Mouse (Mus musculus) kidney, adult 2 months (tissue): Measurements from ENCODE around the gene Tmcc1. TPM values are rescaled to one million over a fixed set of nuclear protein-coding genes. Genes with fewer than 3 reads are reported as not detected.

ENCODE experiments used
- DNase-seq: peaks from one replicate; pipeline ENCODE4 v3.0.0; 2021
- H3K27ac ChIP-seq: fragments of 200-500 bp; 2 replicates; pipeline ENCODE4 v1.5.1; 2012; ENCODE audit warnings: low read depth, low read length, control low read depth, inconsistent platforms; ENCODE audit not compliant: insufficient read depth
- H3K27me3 ChIP-seq: fragments of 200-500 bp; replicated peaks from 2 replicates; pipeline ENCODE4 v1.6.1; 2012; ENCODE audit warnings: mild to moderate bottlenecking, moderate library complexity, low read length, inconsistent platforms; ENCODE audit not compliant: control insufficient read depth, insufficient read depth
- H3K36me3 ChIP-seq: fragments of 200-500 bp; 2 replicates; pipeline ENCODE4 v1.6.1; 2012; ENCODE audit warnings: mild to moderate bottlenecking, moderate library complexity, low read length, inconsistent platforms; ENCODE audit not compliant: control insufficient read depth, insufficient read depth
- H3K4me1 ChIP-seq: fragments of 200-500 bp; 2 replicates; pipeline ENCODE4 v1.6.1; 2011; ENCODE audit warnings: low read length; ENCODE audit not compliant: control insufficient read depth, insufficient read depth
- H3K4me3 ChIP-seq: fragments of 200-500 bp; 2 replicates; pipeline ENCODE4 v1.5.1; 2011; ENCODE audit warnings: mild to moderate bottlenecking, low read depth, low read length, control low read depth; ENCODE audit not compliant: insufficient read depth
- CTCF ChIP-seq: fragments of 200-500 bp; conservative IDR thresholded peaks from 2 replicates; pipeline ENCODE4 v1.5.1; 2011; ENCODE audit warnings: low read depth, mild to moderate bottlenecking, control low read depth, low read length, moderate library complexity, mixed read lengths; ENCODE audit not compliant: insufficient read depth, insufficient read length
- POLR2A ChIP-seq: fragments of 200-500 bp; IDR thresholded peaks from one replicate; pipeline ENCODE4 v1.6.1; 2011; ENCODE audit warnings: low read depth, low read length, control low read depth
- WGBS: fragments of 180-500 bp; shearing (Covaris S2); methylation state at CpG from one replicate; pipeline ENCODE4 v1.1.7; 2018; 5-methylcytosine and 5-hydroxymethylcytosine counted together
- polyA plus RNA-seq: library from polyadenylated mRNA; depleted of rRNA; stranded (reverse); fragments of >200 nt; gene quantifications from 2 replicates; pipeline ENCODE4 v1.2.3, GENCODE M21; 2012

Gene Tmcc1
- polyA plus RNA-seq, 1 experiment = 10.1 TPM

DNA sequence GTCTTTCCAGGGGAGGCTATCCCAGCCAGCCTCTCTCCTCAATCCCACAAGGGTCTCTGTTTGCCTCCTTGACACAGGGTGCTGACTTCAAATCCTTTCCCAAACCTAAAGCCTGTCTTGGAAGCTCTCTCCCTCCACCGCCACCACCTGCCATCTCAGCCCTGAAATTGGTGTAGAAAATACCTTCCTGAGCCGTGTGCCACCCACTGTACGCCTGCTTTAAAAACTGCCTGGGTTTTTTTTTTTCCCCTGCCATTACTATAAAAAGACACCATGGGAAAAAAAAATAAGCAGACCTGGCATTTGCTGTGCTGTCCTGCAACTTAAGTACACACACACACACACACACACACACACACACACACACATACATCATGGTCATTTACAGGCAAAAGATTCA is 203.2 kb downstream of the Tmcc1 start:
- peak overlapping the region; percentile 64; the same call in 1 of the 2 replicates for H3K4me3 ChIP-seq
- no peak for DNase-seq
- no peaks in the 10 kb centered on the region for H3K36me3 ChIP-seq
- H3K27ac ChIP-seq = no peak overlapping the region
- H3K4me1 ChIP-seq = peaks cover 2% of the 10 kb centered on the region; the same call in 1 of the 2 replicates
- H3K27me3 ChIP-seq = no peaks in the 10 kb centered on the region
- no peak for TF ChIP-seq POLR2A
- no peak for TF ChIP-seq CTCF
- 65% methylated on average over 3 of the region's 3 CpGs for WGBS

DNA sequence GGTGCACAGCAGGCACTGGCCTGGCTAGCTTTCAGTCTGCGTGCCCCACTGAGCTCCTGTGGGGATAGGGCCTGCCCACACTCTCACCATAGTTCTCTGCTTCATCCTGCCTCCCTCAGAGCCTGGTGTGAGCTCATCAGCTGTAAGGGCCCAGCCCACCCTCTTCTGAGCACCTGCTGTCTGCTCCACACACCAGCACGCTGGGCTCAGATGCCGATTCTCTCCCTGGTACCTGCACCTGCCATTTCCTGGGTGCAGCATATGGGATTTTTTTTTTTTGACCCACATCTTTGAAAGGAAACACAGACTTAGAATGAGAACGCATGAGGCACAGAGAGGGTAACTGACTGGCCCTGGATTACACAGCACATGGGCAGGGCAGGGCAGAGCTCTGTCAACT is 203.7 kb downstream of the Tmcc1 start:
- no peaks in the 10 kb centered on the region for H3K36me3 ChIP-seq
- H3K27me3 ChIP-seq = no peaks in the 10 kb centered on the region
- TF ChIP-seq POLR2A (no peak), CTCF (no peak)
- peaks cover 4% of the 10 kb centered on the region; the same call in 1 of the 2 replicates for H3K4me1 ChIP-seq
- no peak for DNase-seq
- H3K27ac ChIP-seq = no peak overlapping the region
- WGBS = 65% methylated on average over 4 of the region's 4 CpGs
- peak overlapping the region; percentile 2; the same call in 1 of the 2 replicates for H3K4me3 ChIP-seq

DNA sequence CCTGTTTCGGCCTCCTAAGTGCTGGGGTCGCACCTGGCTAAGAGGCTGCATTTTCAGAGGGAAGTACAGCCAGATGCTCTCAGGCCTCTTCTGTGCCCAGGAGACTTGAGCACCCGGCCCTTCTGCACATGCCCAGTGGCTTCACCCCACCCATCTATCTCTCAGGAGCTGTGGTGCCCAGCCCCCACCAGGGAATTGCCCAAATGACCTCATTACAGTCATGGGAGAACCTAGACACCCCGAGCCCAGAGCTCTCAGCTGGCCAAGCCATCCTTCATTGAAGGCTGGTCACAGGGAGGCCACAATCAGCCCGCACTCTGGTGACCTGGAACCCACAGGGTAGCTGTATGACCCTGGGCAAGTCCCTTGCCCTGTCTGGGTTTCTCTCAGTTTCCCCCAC is 204.3 kb downstream of the Tmcc1 start:
- Histone ChIP-seq H3K4me3 (peak overlapping the region; percentile 2; the same call in 1 of the 2 replicates), H3K27ac (no peak overlapping the region), H3K4me1 (peaks cover 4% of the 10 kb centered on the region; the same call in 1 of the 2 replicates), H3K36me3 (no peaks in the 10 kb centered on the region), H3K27me3 (no peaks in the 10 kb centered on the region)
- TF ChIP-seq POLR2A = no peak
- TF ChIP-seq CTCF = no peak
- DNase-seq = no peak
- 60% methylated on average over 5 of the region's 5 CpGs for WGBS

- TF ChIP-seq POLR2A (no peak), CTCF (no peak)
- no peaks in the 10 kb centered on the region for H3K36me3 ChIP-seq
- peaks cover 4% of the 10 kb centered on the region; the same call in 1 of the 2 replicates for H3K4me1 ChIP-seq
- no peak overlapping the region for H3K4me3 ChIP-seq
- peak overlapping the region; percentile 45 for H3K27ac ChIP-seq
- no peaks in the 10 kb centered on the region for H3K27me3 ChIP-seq
- peak; percentile 80 for DNase-seq
- WGBS = 59% methylated on average over 9 of the region's 9 CpGs
Measured at GRCm38 (mm10) chr6:115987096-115987747, 206.1 kb downstream of the Tmcc1 start.

DNA sequence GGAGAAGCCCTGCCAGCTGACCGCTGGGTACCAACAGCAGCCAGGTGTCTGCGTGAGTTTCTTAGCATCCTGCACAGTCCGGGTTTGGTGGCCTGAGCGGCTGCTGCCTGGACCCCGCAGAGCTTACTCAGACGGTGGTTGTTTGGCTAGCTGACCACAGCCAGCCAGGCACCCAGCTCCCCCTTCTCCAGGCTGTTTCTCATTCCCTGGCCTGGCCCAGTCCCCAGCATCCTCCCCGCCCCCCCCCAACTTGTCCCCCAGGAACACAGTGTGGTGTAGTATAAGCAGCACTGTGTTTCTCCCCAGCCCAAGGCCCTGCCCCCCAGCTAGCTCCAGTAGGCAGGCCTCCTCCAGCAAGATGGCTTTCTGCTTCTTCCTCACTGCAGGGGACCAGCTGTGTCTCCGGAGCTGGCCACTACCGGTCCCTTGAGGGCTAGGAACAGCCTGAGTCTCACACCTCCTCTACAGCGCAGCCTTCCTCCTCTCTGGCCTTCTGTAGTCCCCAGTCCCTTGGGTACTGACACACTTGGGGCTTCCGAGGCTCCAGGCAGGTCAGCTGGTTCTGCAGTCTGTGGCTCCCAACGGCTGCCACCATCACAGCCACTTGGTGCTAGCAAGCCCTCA is 206.7 kb downstream of the Tmcc1 start:
- no peaks in the 10 kb centered on the region for H3K27me3 ChIP-seq
- peaks cover 4% of the 10 kb centered on the region; the same call in 1 of the 2 replicates for H3K4me1 ChIP-seq
- no peak for TF ChIP-seq CTCF
- no peak for TF ChIP-seq POLR2A
- peak overlapping the region; percentile 45 for H3K27ac ChIP-seq
- H3K36me3 ChIP-seq = no peaks in the 10 kb centered on the region
- WGBS = 62% methylated on average over 12 of the region's 12 CpGs
- DNase-seq = no peak
- no peak overlapping the region for H3K4me3 ChIP-seq

DNA sequence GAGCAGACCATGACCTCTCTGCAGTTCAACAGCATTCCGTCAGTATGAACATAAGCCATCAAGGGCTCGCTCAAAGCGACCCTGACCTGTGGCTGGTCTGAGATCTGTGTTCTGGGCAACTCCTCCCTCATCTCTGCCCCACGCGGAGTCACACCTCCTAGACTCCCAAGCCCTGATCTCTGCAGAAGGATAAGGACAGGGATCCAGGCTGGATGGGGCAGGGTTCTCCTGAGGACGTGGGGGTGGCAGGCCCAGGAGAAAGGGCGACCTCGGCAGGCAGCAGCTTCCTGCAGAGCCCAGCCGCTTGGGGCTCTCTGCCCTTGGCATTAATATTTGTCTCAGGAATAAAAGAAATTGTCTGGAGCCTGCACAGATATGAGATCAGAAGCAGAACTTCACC is 207.7 kb downstream of the Tmcc1 start:
- no peak overlapping the region for H3K4me3 ChIP-seq
- no peak for DNase-seq
- WGBS = 51% methylated on average over 9 of the region's 9 CpGs
- H3K4me1 ChIP-seq = peaks cover 4% of the 10 kb centered on the region; the same call in 1 of the 2 replicates
- H3K27me3 ChIP-seq = no peaks in the 10 kb centered on the region
- no peaks in the 10 kb centered on the region for H3K36me3 ChIP-seq
- no peak overlapping the region for H3K27ac ChIP-seq
- TF ChIP-seq CTCF (no peak), POLR2A (no peak)

- no peaks in the 10 kb centered on the region for H3K36me3 ChIP-seq
- H3K4me3 ChIP-seq = no peak overlapping the region
- WGBS = 57% methylated on average over 7 of the region's 7 CpGs
- no peaks in the 10 kb centered on the region for H3K27me3 ChIP-seq
- no peak for DNase-seq
- peaks cover 4% of the 10 kb centered on the region; the same call in 1 of the 2 replicates for H3K4me1 ChIP-seq
- peak overlapping the region; percentile 39; the same call in 1 of the 2 replicates for H3K27ac ChIP-seq
- no peak for TF ChIP-seq POLR2A
- no peak for TF ChIP-seq CTCF
Measured at GRCm38 (mm10) chr6:115984580-115984979, 208.7 kb downstream of the Tmcc1 start.
